Mouse (Mus musculus): ENCODE measurements at regions not wholly inside any gene's neighbourhood (a gene's known extent, or its start where the extent isn't known, plus 50 kb on each side); places are given as distances from the start of the nearest gene placed in this dataset.

- Histone ChIP-seq H3K4me3 (replicated peaks; ENCODE audit: low read length) (no peak overlapping the region), H3K9ac (ENCODE audit: low read length) (no peak overlapping the region), H3K4me2 (ENCODE audit: low read depth, low read length) (no peak overlapping the region), H3K27me3 (ENCODE audit: control insufficient read depth, insufficient read depth, low read length) (no peaks in the 10 kb centered on the region), H3K9me3 (replicated peaks; ENCODE audit: control insufficient read depth, low read length) (no peaks in the 10 kb centered on the region), H3K36me3 (ENCODE audit: control insufficient read depth, insufficient read depth, low read length) (no peaks in the 10 kb centered on the region), H3K4me1 (ENCODE audit: control insufficient read depth, insufficient read depth, low read length) (no peaks in the 10 kb centered on the region), H3K27ac (ENCODE audit: low read length) (no peak overlapping the region)
- 58% methylated on average over 9 of the region's 9 CpGs for WGBS
- ATAC-seq (ENCODE audit: insufficient read depth, low FRiP score) = no peak
These were observed 104.2 kb upstream of the Lrig3 start for GRCm38 (mm10) chr10:125861734-125862133.

GRCm38 (mm10) chr10:125866346-125866745 is 99.6 kb upstream of the Lrig3 start:
- Histone ChIP-seq H3K9ac (ENCODE audit: low read length) (no peak overlapping the region), H3K4me2 (ENCODE audit: low read depth, low read length) (no peak overlapping the region), H3K9me3 (replicated peaks; ENCODE audit: control insufficient read depth, low read length) (no peaks in the 10 kb centered on the region), H3K36me3 (ENCODE audit: control insufficient read depth, insufficient read depth, low read length) (no peaks in the 10 kb centered on the region), H3K4me1 (ENCODE audit: control insufficient read depth, insufficient read depth, low read length) (no peaks in the 10 kb centered on the region), H3K27ac (ENCODE audit: low read length) (no peak overlapping the region), H3K4me3 (replicated peaks; ENCODE audit: low read length) (no peak overlapping the region), H3K27me3 (ENCODE audit: control insufficient read depth, insufficient read depth, low read length) (no peaks in the 10 kb centered on the region)
- ATAC-seq (ENCODE audit: insufficient read depth, low FRiP score) = no peak
- 81% methylated on average over 6 of the region's 6 CpGs for WGBS

DNA sequence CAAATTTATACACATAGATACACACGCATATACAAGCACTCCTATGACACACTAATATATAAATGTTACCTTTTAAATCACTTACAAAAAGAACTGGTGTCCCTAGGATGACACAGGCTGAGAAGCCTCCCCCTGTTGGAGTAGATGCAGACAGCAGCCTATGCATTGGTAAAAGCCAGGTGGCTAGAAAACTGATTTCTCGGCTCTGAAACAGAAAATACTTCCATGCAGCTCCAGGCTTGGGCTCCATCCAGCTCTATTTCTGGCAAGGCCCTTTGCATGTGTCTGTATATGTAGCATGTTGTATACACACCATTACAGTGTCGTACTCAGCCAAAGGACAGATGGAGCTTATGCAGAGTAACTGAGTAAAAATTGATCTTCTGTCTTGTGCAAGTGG is 81.4 kb upstream of the Lrig3 start:
- 62% methylated on average over 3 of the region's 3 CpGs for WGBS
- no peak for ATAC-seq (ENCODE audit: insufficient read depth, low FRiP score)

DNA sequence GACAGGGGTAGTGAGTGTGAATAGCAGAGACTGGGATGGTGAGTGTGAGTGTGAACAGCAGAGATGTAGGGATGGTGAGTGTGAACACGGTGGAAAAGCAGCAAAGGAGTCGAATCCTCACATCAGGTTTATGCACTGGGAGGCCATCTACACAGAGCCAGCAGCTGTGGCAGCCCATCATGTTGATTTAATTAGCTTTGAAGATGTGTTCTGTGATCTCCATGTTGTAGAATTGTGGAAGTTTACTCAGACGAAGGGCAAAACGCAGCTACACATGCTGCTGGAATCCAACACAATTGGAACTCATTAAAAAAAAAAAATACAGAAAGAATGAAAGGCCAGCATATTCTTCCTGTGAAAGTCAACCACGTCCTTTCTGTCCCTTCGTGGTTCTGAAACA is 80.2 kb upstream of the Lrig3 start:
- Histone ChIP-seq H3K27ac (ENCODE audit: low read length) (no peak overlapping the region), H3K4me1 (ENCODE audit: control insufficient read depth, insufficient read depth, low read length) (no peaks in the 10 kb centered on the region), H3K4me2 (ENCODE audit: low read depth, low read length) (no peak overlapping the region), H3K9me3 (replicated peaks; ENCODE audit: control insufficient read depth, low read length) (0 out of 2 replicates have a peak, but pooled peaks cover 3% of the 10 kb centered on the region), H3K4me3 (replicated peaks; ENCODE audit: low read length) (no peak overlapping the region), H3K36me3 (ENCODE audit: control insufficient read depth, insufficient read depth, low read length) (no peaks in the 10 kb centered on the region), H3K9ac (ENCODE audit: low read length) (no peak overlapping the region), H3K27me3 (ENCODE audit: control insufficient read depth, insufficient read depth, low read length) (no peaks in the 10 kb centered on the region)
- 56% methylated on average over 6 of the region's 6 CpGs for WGBS
- ATAC-seq (ENCODE audit: insufficient read depth, low FRiP score) = no peak

More for the DNA sequence above, 81.4 kb upstream of the Lrig3 start:
- no peak overlapping the region for H3K4me3 ChIP-seq (replicated peaks; ENCODE audit: low read length)
- H3K9me3 ChIP-seq (replicated peaks; ENCODE audit: control insufficient read depth, low read length) = 0 out of 2 replicates have a peak, but pooled peaks cover 3% of the 10 kb centered on the region
- H3K9ac ChIP-seq (ENCODE audit: low read length) = no peak overlapping the region
- no peak overlapping the region for H3K27ac ChIP-seq (ENCODE audit: low read length)
- no peaks in the 10 kb centered on the region for H3K36me3 ChIP-seq (ENCODE audit: control insufficient read depth, insufficient read depth, low read length)
- no peak overlapping the region for H3K4me2 ChIP-seq (ENCODE audit: low read depth, low read length)
- H3K27me3 ChIP-seq (ENCODE audit: control insufficient read depth, insufficient read depth, low read length) = no peaks in the 10 kb centered on the region
- H3K4me1 ChIP-seq (ENCODE audit: control insufficient read depth, insufficient read depth, low read length) = no peaks in the 10 kb centered on the region

DNA sequence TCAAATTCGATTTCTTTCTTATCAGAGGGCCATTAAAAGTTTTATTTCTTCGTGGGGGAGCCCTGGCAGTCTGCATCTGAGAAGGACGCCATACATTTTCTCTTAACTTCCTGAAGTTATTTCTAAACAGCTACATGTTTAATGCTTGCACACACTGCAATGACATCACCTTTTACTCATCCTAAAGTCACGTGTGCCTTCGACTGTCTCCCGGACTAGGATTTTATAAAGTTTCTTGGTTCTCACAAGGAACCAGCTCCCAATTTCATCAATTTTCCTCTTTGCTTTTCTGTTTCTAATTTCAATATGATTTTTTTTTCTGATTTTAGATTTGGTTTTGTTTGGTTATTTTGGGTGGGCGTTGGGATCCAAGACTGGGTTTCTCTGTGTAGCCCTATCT is 73.8 kb upstream of the Lrig3 start:
- WGBS = 77% methylated on average over 7 of the region's 7 CpGs

GRCm38 (mm10) chr10:125895744-125896482 is 70.1 kb upstream of the Lrig3 start:
- no peaks in the 10 kb centered on the region for H3K27me3 ChIP-seq (ENCODE audit: control insufficient read depth, insufficient read depth, low read length)
- 72% methylated on average over 7 of the region's 7 CpGs for WGBS

More for the DNA sequence above, 73.8 kb upstream of the Lrig3 start:
- H3K4me1 ChIP-seq (ENCODE audit: control insufficient read depth, insufficient read depth, low read length) = no peaks in the 10 kb centered on the region
- H3K9me3 ChIP-seq (replicated peaks; ENCODE audit: control insufficient read depth, low read length) = 0 out of 2 replicates have a peak, but pooled peaks cover 3% of the 10 kb centered on the region
- no peak for ATAC-seq (ENCODE audit: insufficient read depth, low FRiP score)
- no peak overlapping the region for H3K27ac ChIP-seq (ENCODE audit: low read length)
- H3K27me3 ChIP-seq (ENCODE audit: control insufficient read depth, insufficient read depth, low read length) = no peaks in the 10 kb centered on the region
- H3K9ac ChIP-seq (ENCODE audit: low read length) = no peak overlapping the region
- H3K36me3 ChIP-seq (ENCODE audit: control insufficient read depth, insufficient read depth, low read length) = no peaks in the 10 kb centered on the region
- H3K4me2 ChIP-seq (ENCODE audit: low read depth, low read length) = no peak overlapping the region
- no peak overlapping the region for H3K4me3 ChIP-seq (replicated peaks; ENCODE audit: low read length)

GRCm38 (mm10) chr10:125896646-125897045 is 69.3 kb upstream of the Lrig3 start:
- no peak overlapping the region for H3K27ac ChIP-seq (ENCODE audit: low read length)
- no peaks in the 10 kb centered on the region for H3K4me1 ChIP-seq (ENCODE audit: control insufficient read depth, insufficient read depth, low read length)
- H3K36me3 ChIP-seq (ENCODE audit: control insufficient read depth, insufficient read depth, low read length) = no peaks in the 10 kb centered on the region
- no peaks in the 10 kb centered on the region for H3K27me3 ChIP-seq (ENCODE audit: control insufficient read depth, insufficient read depth, low read length)
- no peak overlapping the region for H3K4me2 ChIP-seq (ENCODE audit: low read depth, low read length)
- WGBS = 62% methylated on average over 5 of the region's 5 CpGs
- H3K4me3 ChIP-seq (replicated peaks; ENCODE audit: low read length) = no peak overlapping the region
- H3K9ac ChIP-seq (ENCODE audit: low read length) = no peak overlapping the region
- no peaks in the 10 kb centered on the region; the same call in 1 of the 2 replicates for H3K9me3 ChIP-seq (replicated peaks; ENCODE audit: control insufficient read depth, low read length)
- no peak for ATAC-seq (ENCODE audit: insufficient read depth, low FRiP score)

More at GRCm38 (mm10) chr10:125895744-125896482, 70.1 kb upstream of the Lrig3 start:
- Histone ChIP-seq H3K4me2 (ENCODE audit: low read depth, low read length) (no peak overlapping the region), H3K36me3 (ENCODE audit: control insufficient read depth, insufficient read depth, low read length) (no peaks in the 10 kb centered on the region), H3K4me3 (replicated peaks; ENCODE audit: low read length) (no peak overlapping the region), H3K9ac (ENCODE audit: low read length) (no peak overlapping the region), H3K4me1 (ENCODE audit: control insufficient read depth, insufficient read depth, low read length) (no peaks in the 10 kb centered on the region), H3K27ac (ENCODE audit: low read length) (no peak overlapping the region), H3K9me3 (replicated peaks; ENCODE audit: control insufficient read depth, low read length) (no peaks in the 10 kb centered on the region; the same call in 1 of the 2 replicates)
- no peak for ATAC-seq (ENCODE audit: insufficient read depth, low FRiP score)

DNA sequence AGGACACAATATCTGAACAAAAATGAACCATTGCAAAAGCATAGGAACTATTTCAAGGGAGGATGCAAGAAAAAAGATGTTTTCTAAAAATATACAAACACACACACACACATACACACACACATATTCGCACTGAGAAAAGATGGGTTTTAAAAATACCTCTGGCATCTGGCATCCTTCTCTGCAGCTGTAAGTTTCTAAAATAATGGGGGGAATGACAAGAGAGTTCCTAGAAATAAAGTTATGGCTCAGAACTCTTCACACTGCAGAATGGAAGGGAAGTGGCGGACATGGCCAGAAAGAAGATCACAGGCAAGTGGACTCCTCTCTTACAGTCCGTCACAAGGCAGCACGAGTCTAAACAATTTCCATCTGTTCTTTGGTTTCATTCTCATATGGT is 66.5 kb upstream of the Lrig3 start:
- no peak overlapping the region for H3K4me2 ChIP-seq (ENCODE audit: low read depth, low read length)
- WGBS = 78% methylated on average over 4 of the region's 4 CpGs

DNA sequence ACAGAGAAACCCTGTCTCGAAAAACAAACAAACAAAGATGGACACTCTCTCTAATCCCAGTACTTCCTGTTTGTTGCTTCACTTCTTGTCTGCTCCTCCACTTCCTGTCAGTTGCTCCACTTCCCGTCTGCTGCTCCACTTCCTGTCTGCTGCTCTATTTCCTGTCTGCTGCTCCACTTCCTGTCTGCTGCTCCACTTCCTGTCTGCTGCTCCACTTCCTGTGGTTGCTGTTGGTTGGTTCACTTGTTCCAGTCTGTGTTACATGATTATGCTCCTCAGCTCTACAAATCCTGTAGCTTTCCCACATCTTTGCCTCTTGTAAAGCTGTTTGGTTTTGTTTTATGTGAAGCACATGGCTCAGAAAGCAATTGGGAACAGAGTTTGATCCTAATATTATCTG is 65.4 kb upstream of the Lrig3 start:
- WGBS = 82% methylated on average over 2 of the region's 2 CpGs
- Histone ChIP-seq H3K9ac (ENCODE audit: low read length) (no peak overlapping the region), H3K9me3 (replicated peaks; ENCODE audit: control insufficient read depth, low read length) (no peaks in the 10 kb centered on the region; the same call in 1 of the 2 replicates), H3K27me3 (ENCODE audit: control insufficient read depth, insufficient read depth, low read length) (no peaks in the 10 kb centered on the region), H3K4me2 (ENCODE audit: low read depth, low read length) (no peak overlapping the region), H3K4me1 (ENCODE audit: control insufficient read depth, insufficient read depth, low read length) (no peaks in the 10 kb centered on the region), H3K4me3 (replicated peaks; ENCODE audit: low read length) (no peak overlapping the region), H3K36me3 (ENCODE audit: control insufficient read depth, insufficient read depth, low read length) (no peaks in the 10 kb centered on the region), H3K27ac (ENCODE audit: low read length) (no peak overlapping the region)
- no peak for ATAC-seq (ENCODE audit: insufficient read depth, low FRiP score)

More for the DNA sequence above, 66.5 kb upstream of the Lrig3 start:
- Histone ChIP-seq H3K4me1 (ENCODE audit: control insufficient read depth, insufficient read depth, low read length) (no peaks in the 10 kb centered on the region), H3K27me3 (ENCODE audit: control insufficient read depth, insufficient read depth, low read length) (no peaks in the 10 kb centered on the region), H3K9ac (ENCODE audit: low read length) (no peak overlapping the region), H3K36me3 (ENCODE audit: control insufficient read depth, insufficient read depth, low read length) (no peaks in the 10 kb centered on the region), H3K27ac (ENCODE audit: low read length) (no peak overlapping the region), H3K4me3 (replicated peaks; ENCODE audit: low read length) (no peak overlapping the region), H3K9me3 (replicated peaks; ENCODE audit: control insufficient read depth, low read length) (no peaks in the 10 kb centered on the region; the same call in 1 of the 2 replicates)
- no peak for ATAC-seq (ENCODE audit: insufficient read depth, low FRiP score)

Data from stomach, embryonic 16.5 days (tissue).